Mouse (Mus musculus): ENCODE data around the gene Cand1.

Cand1 gene

DNA sequence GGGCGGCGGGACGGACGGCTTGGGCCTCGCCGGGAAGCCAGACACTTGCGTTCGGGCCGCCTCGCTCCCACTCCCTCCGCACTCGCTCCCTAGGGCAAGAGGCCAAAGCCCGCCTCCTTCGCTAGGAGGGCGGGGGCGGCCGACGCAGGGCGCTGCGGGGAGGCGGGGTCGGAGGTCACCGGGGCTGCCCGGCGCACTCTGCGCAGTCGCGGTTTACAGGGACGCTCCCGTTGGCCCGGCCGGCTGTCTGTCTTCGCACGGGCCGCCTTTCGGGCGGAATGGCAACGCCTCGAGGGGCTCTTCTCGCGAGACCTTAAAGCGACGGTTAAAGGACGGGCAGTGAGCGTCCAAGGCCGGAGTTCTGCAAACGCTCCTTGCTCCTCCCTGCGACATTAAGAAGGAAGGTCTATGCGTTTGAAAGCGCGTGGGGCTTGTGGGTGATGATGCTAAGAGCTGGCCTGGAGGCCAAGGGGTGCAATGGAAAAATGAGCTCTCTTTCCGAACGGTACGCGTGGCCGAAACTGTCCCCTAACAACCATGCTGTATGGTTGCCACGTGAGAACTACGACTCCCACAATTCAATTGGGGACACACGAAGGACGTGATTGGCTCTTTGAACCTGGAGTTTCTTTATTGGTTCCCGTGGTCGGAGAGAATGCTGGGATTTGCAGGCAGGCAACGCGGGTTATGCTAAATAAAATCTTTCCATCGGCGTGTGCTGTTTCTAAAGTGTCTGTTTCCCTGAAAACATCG, at the start of gene Cand1:
TSS of gene Cand1 (minus strand) at position 87 of the 753 bp plus-strand sequence.
- peak; percentile 99 for DNase-seq

DNA sequence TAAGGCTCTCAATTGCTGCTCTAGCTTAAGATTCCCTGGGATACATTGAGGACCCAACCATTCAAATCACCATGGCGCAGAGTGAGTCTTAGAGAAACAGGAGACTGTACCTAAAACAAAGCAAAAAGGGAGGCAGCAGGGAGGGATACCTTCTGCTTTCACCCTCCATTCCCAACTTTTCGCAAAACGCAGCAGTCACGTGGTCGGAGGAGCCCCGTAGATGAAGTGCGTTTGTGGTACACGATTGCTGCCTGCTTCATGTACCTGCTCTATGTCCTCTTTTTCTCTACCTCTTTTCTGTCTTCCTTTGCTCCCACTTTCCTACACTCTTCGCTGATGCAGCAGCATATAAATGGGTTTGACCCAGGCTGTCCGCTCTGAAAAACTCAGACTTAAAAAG, 39.0 kb upstream of the Cand1 start:
- no peak for DNase-seq

DNA sequence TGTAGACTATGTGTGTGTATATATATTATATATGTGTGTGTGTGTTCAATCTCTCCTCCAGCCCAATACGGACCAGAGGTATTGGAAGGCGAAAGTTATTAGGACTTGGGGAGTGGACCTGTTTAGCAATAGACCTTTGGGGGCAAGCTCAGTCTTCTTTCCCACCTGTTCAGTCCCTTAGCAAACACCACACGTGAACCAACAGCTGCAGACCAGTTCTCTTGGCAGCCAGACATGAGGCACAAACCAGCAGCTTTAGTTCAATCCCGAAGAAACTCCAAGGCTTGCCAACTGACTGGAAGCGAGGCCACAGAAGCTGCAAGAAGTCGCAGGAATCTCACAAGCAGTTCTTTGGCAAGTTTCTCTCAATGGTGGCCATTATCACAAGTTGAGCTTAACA, 34.5 kb upstream of the Cand1 start:
- DNase-seq, result no peak

DNA sequence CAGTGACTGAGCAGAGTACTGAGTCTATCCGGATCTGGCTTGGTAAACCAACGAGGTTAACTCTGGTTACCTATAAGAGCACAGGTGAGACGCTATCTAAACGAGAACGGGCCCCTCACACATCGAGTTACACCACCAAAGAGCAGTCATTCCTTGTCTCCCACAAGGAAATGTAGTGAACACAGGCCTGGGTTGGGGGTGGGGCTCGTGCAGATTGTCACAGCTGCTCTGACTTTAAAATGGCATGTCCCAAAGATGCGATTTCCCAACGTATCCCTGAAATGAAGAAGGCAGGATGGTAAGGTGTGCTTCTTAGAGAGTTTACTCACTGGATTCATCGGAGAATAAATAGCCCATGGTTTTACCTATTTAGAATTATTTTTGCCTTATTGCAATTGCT, 32.7 kb upstream of the Cand1 start:
- no peak for DNase-seq

DNA sequence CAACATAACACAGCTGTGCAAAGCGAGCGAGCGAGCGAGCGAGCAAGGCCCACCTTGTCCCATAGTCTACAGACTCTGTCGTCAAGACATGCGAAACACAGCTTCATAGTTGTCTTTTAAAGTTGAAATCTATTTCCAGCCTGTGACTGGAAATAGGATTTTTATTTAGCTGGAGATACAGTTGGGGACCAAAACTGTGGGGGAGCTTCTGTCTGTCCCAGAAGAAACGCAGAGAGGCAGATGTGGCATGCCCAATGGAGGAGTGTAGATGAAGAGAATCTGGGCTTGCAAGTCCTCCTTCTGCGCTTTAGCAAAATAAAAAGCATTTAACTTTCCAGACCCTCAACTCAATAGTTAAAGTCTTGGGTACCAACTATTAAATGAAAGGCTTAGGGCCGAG, 32.1 kb upstream of the Cand1 start:
- no peak for DNase-seq

DNA sequence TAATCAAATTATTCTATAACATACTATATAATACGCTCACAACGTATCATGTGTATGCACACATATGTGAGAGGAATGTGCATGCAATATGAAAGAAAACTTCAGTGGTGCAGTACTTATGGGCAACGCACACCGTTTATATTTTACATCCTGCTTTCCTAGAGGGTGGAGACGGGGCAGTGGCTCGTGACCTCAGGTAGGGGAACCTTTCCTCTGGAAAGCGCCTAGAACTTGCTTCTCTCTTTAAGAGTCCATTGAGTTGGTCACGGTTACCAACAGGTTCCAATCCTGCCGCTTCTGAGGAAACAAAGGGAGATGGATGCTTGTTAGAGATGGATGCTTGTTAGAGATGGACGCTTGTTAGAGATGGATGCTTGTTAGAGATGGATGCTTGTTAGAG, 31.2 kb upstream of the Cand1 start:
- no peak for DNase-seq

DNA sequence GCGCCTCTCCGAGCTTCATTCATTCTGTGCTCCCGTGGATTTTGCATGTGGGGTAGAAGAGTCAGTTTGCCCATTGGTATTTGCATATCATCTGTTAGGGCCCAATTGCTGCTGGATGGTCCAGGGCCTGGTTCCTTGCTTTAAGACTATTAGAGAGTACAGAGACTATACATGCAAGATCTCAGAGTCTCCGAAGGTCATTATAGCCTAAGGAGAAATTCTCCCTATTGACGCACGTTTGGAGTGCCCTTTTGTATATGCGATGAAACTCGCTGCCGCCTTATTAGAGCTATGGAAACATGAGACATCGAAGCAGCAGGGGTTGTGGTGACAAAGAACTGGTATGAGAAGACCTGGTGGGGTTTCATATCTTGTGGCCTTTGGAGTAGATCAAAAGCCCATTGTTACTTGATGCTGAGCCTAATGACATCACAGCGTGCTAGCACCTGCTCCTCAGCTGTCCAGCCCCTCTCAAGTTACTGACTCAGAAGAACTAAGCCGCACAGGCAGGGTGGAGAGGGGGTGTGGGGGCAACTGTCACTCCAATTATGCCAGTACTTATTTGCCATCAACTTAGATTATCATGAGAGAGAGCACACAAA, 30.6 kb upstream of the Cand1 start:
- DNase-seq, result no peak

DNA sequence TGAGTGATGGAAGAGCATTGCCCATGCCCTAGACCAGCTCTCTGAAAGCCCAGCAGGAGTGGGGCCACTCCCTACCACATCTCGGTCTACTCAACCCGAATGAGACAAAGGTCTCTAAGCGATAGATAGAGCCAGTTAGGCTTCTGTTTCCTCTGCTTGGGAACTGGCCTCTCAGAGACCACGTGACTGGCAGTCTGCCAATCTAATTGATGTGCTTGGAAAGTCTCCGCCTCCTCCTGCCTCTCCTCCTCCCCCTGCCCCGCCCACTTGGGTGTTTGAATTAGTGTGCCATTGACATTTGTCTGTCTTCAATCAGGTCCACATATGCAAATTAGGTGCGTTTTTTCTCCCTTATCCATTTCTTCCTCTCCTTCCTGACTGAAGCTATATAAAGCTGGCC, 24.9 kb upstream of the Cand1 start:
- no peak for DNase-seq

DNA sequence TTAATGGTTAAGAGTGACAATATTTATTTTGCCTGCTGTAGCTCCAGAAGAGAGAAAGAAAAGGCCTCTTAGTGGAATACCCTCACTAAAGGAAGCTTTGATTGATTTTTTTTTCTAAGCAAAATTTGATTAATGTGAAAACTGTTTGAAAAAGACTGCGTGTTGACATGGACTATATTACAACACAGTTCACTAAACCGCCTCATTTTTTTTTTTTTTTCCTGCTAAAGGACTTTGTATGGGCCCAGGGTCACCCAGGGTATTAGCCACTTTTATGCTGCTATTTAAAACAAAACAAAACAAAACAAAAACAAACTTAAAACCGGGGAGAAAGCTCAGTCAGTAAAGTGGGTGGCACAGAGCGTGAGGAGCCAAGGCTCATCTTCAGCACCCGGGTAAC, 23.0 kb upstream of the Cand1 start:
- DNase-seq, result no peak

DNA sequence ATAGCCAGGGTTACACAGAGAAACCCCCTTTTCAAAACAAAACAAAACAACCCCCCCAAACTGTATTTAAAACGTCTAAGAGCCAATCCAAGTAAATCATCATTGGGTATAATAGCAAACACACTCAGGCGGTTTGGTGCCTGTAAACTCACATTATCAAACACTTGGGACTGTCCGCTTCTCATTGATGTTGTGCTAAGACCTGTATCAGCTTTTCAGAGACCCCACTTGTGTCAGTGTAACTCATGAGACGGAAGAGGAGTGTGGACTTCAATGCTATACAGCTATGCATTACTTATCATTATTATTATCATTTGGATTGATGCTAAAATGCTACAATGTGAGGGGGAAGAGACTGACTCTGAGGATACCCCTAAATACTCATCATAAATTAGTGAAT, 18.0 kb upstream of the Cand1 start:
- no peak for DNase-seq

DNA sequence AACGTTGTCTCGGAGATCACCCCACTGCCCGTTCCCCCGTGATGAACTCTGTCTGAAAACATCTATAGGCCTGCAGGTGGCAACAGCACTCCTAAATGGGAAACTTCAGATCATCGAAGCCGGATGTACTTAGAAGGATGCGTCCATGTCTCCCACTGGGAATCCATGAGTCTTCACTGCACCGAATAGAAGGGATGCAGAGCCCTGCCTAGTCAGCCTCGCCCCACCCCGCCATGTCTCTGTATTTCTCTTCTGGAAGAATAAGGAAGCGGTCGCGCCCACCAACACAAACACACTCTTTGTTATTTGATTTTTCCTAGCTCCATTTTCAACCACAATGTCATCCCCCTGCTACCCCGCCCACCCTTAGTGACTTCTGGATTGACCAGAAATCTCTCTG, 4.3 kb upstream of the Cand1 start:
- DNase-seq, result no peak

DNA sequence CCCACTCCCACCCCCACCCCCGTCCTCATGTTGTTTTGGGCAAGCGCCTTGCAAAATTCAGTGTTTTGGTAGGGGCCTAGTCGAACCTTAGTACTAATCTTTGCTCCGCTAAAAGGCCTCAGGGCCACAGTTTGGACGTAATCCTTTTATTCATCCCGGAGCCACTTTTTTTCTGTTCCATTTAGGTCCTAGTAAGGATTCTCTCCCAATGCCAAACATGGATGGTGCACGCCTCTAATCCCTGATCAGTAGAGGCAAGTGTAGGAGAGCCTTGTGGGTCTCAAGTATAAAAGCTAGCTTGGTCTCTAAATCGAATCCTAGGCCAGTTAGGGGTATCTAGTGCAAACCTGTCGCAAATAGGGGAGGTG, 851 bp upstream of the Cand1 start:
- DNase-seq, result no peak

DNA sequence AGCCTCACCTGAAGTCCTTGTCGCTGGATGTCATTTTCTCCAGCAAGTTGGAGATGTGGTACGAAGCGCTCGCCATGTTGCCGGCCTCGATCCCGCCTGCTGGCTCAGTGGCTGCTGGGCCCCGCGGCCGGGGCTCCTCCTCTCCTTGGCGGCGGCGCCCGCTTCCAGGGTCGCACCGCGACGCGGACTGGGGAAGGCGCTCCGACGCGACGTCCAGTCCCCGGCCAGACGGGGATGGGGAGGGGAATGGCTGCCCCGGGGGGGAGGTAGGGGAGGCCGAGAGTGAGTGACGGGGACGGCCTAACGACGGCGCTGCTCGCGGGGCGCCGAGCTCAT, 254 bp downstream of the Cand1 start:
- DNase-seq, result no peak

DNA sequence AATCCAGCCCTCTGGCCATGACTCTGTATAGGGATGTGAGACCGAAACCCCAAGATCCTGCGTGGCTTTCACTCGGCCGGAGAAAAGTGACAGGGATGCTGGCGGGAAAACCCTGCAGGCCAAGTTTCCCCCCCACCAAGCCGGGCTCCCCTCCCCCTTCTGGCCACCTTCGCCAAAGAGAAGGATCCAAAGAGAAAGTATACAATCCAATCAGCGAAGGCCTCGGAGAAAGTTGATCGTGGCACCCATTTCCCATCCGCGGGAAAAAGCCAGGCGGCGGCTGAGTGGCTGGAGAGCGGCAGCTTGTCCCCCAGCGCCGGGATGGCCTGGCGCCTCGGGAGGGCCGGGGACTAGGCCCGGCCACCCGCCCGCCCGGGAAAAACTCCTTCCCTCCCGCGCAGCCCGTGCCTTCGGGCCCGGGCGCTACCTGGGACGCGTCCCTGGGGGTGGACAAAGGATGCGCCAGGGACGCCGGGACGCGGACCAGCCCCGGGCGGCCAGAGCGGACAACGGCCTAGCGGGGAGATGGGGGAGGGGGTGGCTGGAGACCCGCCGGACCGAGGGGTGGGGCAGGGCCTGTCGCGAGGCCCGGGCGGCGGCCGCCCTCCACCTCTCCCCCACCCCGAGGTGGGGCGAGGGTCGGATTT, 747 bp downstream of the Cand1 start:
- peak; percentile 64 for DNase-seq

DNA sequence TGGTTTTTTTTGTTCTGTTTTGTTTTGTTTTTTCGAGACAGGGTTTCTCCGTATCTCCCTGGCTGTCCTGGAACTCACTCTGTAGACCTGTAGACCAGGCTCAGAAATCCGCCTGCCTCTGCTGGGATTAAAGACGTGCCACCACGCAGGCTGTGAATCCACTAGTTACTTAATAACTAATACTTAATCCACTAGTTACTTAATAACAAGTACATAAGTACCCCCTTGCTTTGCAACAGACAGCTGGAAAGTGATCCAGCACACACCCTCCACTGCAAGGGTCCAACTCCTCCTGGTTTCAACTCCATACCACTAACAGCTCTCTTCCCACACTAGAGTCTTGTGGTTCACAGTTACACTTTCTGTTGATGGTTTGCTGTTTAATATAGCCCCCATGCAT, 8.3 kb downstream of the Cand1 start:
- DNase-seq, result no peak

DNA sequence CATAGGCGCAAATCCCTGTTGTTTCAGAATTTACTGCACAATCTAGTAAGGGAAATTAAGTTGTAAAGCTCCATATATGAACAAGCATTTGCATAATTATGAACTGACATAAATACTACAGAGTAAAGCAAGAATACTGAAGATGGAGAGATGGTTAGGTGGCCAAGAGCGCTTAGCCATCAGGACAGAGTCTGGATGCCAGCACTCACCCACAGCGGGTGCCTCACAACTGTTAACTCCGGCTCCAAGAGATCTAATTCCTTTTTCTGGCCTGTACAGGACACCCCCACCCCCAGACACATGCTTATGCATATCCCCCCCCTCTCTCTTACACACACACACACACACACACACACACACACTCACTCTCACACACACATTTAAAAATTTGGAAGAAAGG, 9.2 kb downstream of the Cand1 start:
- DNase-seq, result no peak

DNA sequence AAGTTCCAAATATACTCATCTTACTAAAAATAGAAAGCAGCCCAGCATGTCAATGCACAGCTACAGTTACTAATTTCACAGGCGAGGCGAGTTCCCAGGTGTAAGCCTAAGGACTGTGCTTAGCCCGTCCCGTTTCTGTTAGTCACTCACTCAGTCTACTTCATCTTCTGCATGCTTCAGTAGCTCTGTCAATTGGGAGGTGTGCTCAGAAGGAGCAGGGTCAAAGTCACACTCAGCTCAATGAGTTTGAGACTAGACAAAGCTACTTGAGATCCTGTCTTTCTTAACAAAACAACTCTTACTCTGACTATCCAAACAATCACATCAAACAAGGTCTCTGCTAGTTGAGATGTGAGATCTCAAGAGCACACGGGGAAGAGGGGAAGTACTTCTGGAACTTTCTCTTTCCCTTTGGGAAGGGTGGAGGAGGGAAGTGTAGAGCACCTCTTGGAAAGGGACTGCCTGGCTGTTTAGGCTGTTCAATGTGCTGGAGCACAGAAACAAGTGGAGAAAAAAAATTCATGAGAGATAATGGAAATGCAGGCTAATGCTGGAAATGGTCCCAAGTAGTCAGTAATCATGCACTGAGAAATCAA, 9.7 kb downstream of the Cand1 start:
- no peak for DNase-seq

DNA sequence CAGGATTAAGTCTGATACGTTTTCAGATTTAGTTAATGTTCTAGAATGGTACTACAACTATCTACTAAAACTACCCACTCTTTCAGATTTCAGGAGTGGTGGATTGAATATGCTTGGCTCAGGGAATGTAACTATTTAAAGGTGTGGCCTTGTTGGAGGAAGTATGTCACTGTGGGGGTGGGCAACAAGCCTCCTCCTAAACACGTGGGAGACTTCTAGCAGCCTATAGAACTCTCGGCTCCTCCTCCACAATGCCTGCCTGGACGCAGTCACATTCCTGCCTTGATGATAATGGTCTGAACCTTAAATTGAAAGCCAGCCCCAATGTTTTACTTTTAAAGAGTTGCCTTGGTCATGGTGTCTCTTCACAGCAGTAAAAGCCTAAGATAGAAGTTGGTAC, 16.2 kb downstream of the Cand1 start:
- no peak for DNase-seq

DNA sequence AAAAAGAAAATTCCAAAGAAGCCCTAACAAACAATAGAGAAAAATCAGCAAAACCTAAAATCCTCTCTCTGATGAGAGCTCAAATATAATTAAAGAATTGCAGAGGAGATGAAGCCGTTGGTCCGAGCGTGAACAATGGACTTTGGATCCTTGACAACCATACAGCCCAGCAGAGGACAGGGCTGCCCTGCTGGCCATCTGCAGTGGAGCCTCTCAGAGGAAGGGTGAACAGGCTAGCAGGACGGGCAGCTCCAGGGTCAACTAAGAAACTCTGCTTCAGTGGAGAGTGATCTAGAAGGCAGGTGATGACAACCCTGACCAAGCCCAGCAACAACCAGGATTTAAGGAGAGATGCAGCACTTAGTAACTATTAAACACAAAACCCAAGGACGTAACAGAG, 18.2 kb downstream of the Cand1 start:
- DNase-seq, result no peak

DNA sequence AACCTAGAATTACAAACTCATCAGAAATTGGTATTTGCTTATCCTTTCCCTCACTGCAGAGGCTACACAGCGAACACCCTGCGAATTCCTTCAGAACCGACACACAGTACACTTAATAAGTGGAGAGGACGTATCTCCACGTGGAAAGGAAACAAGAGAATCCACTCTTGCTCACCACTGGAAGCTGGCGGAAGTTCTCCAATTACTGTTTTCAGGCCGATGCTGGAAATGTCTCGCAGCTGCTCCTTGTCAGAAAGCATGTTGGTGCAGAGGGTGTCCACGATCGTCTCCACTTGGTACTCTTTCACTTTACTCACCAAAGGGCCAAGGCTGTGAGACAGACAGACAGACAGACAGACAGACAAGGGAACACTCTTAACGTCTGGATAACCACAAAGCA, 20.4 kb downstream of the Cand1 start:
- DNase-seq, result no peak

DNA sequence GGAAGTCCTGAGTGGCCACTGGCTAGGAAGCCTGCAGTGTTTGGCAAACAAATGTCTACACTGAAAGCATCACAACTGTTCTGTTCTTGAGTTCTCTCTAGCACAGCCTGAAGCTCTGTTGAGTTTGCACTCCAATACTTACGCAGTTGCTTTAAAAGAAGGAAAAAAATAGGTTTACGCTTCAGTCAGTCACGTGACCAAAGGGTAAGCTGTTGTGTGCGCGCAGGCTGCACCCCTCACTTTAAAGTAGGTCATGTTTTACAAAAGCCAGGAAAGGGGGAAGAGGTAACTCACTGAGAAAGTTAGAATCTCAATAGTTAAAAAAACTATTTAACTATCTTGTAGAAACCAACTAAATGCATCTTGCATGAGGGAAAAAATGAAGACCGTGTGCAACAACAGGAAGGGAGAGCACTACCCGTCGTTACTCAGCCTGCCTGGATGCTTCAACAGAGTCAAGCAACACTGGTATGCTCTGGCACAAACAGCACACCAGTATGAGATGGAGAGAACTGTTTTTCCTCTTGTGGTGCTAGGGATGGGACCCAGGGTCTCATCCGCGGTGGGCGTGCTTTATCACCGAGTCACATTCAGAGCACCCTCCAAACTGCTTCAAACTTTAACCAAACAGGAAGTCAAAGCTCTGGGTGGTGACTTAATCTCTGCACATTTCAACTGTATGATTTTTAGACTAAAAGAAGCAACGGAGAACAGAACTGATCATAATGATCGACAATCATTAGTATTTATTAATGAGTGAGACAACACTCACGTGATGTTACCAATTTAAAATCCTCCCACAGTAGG, 21.4 kb downstream of the Cand1 start:
- DNase-seq, result peak; percentile 34

DNA sequence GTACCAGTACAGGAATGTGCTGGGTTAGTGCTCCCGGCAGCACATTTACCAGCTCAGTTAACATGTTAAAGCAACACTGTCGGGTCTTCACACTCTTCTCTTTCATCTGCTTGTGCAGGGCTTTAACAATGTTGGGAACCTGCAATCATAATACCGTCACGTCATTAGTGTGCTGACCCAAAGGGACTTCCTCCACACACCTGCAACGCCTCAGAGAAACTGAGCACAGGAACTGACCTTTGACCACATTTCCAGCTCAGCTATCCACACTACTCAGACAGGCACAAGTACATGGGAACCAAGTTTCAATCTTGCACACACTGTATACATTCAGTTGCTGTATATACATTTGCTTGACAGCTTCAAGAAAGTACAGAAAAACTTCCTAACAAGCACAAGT, 27.4 kb downstream of the Cand1 start:
- DNase-seq, result no peak

DNA sequence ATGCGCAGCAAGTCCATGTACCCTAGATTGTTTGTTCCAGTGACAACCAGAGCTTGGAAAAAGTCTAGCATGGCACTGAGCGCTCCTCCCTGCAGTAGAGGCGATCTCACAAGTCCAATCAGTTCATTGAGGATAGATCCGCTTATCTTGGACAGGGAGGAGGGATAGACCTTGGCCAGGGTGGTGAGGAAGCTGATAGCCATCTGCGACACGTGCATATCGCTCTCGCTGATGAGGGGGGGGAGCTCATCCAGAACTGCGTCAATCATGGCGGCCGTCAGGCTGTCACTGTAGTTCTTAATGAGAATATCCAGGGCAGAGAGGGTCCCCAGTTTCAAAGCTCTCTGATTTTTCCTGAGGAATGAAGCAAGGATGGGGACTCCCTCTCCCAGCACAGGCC, 28.6 kb downstream of the Cand1 start:
- no peak for DNase-seq
